Mouse (Mus musculus): ENCODE data around the gene Hspb11. TPM values are rescaled to one million over a fixed set of nuclear protein-coding genes. Genes with fewer than 3 reads are reported as not detected.
A peak's percentile ranks its signal among the peaks of the same experiment; 100 is the strongest.

The Hspb11 gene
- polyA plus RNA-seq, 1 experiment from 2014 or later = 32.5 TPM

DNA sequence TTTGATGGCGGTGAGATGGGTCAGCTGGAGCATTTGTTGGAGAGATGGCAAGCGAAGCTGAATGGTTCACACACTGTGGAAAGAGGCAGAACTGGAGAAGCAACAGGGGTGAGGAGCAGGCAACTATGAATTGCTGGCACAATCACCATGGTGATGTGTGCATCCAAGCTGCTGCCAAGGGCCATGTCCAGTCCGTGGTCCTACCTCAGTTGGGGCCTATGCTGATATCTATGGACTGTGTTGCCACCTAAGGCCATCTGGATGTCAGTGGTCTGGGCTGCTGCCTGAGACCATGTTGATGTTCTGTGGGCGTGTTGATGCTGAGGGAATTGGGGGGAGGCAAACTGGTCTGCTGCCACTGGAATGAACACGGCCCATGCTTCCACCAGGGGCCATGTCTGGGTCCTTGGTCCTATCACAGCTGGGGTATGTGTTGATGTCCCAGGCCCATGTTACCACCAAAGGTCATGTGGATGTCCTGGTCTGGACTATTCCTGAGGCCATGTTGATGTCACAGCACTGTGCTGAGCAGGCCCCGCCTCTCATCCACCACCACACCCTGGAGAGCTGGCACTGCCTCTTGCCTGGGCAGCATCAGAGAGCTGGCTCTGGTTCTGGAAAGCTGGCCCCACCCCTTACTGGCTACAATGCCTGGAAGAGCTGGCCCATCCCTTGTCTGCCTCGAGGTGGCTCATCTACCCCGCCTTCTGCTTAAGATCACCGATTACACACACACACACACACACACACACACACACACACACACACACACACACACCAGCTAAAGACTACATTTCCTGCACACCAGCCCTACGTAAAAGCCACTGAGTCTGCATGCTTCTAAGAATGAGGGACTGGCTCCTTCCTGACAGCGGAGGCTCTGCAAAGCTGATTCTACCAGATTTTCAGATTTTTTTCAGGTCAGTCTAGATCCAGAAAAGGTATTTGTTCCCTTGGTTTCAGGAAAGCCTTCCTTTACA, 29.9 kb upstream of the Hspb11 start:
- ChIA-PET POLR2A (interaction anchor here (1.2 to 1.3 kb wide), 2 partner anchors 13 to 17 kb away, joined by 3 to 4 read pairs; no protein-coding TSS in a partner anchor), CTCF (interaction anchor here (0.5 to 0.8 kb wide), 2 partner anchors 17 to 109 kb away, joined by 3 read pairs; no protein-coding TSS in a partner anchor)
- H3K27me3 ChIP-seq = no peaks in the 10 kb centered on the region
- DNase-seq (ENCODE audit: low read depth, low spot score) (no peak), ATAC-seq (no peak)
- no peak for TF ChIP-seq CTCF (IDR thresholded peaks at IDR 0.05)
- in situ Hi-C loops (cut with MboI; ENCODE audit: low pct_unique_long_range_greater_than_20kb) = no loop called here

DNA sequence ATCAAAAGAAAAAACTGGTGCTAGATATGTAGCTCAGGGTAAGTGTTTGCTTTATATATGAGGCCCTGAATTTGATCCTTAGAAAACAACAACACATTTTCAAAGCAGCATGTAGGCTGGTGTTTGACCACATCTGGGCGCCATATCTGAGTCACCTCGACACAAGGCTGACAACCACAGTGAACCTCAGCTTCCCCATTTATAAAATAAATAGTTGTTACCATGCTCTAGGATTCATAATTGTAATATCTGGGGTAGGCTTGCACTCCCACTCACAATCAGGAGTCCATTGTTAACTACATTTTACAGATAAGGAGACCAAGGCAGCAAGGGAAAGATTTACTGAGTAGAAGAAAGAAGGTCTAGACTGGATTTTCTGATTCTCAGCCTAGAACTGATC, 27.1 kb upstream of the Hspb11 start:
- TF ChIP-seq CTCF (IDR thresholded peaks at IDR 0.05) = no peak
- ChIA-PET CTCF (interaction anchor here (1.2 kb wide), 1 partner anchor 13 kb away, joined by 3 read pairs; no protein-coding TSS in a partner anchor), POLR2A (no interaction called here)
- no peaks in the 10 kb centered on the region for H3K27me3 ChIP-seq
- ATAC-seq = no peak
- in situ Hi-C loops (cut with MboI; ENCODE audit: low pct_unique_long_range_greater_than_20kb) = no loop called here
- no peak for DNase-seq (ENCODE audit: low read depth, low spot score)

DNA sequence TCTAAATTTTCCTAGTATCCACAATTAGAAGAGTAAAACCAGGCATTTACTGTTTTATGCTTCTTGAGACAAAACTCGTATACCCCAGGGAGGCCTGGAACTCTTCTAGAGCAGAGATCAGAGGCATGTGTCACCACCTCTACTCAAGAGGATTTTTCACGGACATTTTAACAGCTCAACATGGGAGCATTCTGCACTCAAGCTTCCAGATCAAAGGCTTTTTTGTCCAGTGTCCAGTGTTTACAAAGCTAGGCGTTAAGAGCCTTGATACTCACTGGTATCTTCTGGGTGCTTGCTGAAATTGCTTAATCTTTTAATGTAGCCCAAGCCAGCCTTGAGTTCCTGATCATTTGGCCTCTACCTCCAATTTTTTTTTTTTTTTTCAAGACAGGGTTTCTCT, 21.2 kb upstream of the Hspb11 start:
- no peak for TF ChIP-seq CTCF (IDR thresholded peaks at IDR 0.05)
- in situ Hi-C loops (cut with MboI; ENCODE audit: low pct_unique_long_range_greater_than_20kb) = no loop called here
- ATAC-seq (no peak), DNase-seq (ENCODE audit: low read depth, low spot score) (no peak)
- H3K27me3 ChIP-seq = no peaks in the 10 kb centered on the region
- ChIA-PET CTCF (interaction anchor here (1.8 kb wide), 1 partner anchor 11 kb away, joined by 4 read pairs; no protein-coding TSS in a partner anchor), POLR2A (interaction anchor here (0.9 kb wide), 1 partner anchor 49 kb away, joined by 3 read pairs; no protein-coding TSS in a partner anchor)

DNA sequence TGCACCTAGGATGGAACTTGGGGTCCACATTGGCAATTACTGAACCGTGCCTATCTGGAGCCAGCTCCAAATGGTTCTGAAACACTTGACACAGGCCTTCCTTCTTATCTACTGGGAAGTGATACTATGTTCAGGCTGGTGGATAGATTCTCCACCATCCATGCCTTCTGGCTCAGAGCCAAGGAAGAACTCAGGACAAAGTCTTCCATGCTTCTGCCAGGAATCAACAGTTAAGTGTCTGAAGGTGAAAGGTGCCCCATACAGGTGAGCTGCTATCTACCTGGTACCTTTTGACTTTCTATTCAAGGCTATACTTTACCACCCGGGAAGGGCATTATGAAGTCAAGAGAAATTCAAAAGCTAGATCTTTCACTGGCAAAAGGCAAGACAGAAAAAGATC, 15.1 kb upstream of the Hspb11 start:
- no peaks in the 10 kb centered on the region for H3K27me3 ChIP-seq
- no peak for TF ChIP-seq CTCF (IDR thresholded peaks at IDR 0.05)
- in situ Hi-C loops (cut with MboI; ENCODE audit: low pct_unique_long_range_greater_than_20kb) = no loop called here
- DNase-seq (ENCODE audit: low read depth, low spot score) (no peak), ATAC-seq (no peak)
- ChIA-PET POLR2A (no interaction called here), CTCF (no interaction called here)

DNA sequence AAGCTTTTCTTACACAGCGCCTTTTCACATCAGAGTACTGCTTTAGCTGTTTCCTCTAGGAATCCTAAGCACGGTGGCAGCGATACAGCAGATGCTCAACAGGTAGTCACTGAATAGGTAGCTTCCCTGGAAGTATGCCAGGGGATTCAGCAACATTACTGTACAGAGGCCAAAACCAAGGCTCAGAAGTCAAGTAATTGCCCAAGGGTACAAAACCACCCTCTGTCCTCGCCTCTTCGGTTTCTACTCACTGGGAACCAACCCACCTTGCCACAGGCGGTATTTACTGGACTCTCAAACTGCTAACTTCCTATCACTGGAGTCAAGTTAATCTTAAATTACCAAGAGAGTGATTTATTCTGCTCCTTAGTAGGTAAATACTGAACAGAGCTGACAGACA, 13.2 kb upstream of the Hspb11 start:
- in situ Hi-C loops (cut with MboI; ENCODE audit: low pct_unique_long_range_greater_than_20kb) = no loop called here
- H3K27me3 ChIP-seq = no peaks in the 10 kb centered on the region
- ChIA-PET CTCF (interaction anchor here (1.1 kb wide), 1 partner anchor 16 kb away, joined by 3 read pairs; no protein-coding TSS in a partner anchor), POLR2A (interaction anchor here (0.9 kb wide), 1 partner anchor 16 kb away, joined by 4 read pairs; no protein-coding TSS in a partner anchor)
- DNase-seq (ENCODE audit: low read depth, low spot score) (no peak), ATAC-seq (no peak)
- TF ChIP-seq CTCF (IDR thresholded peaks at IDR 0.05) = no peak

GRCm38 (mm10) chr4:107243365-107244333, 9.7 kb upstream of the Hspb11 start:
- ChIA-PET POLR2A (interaction anchor here (0.6 to 1.2 kb wide), 3 partner anchors 41 to 72 kb away, joined by 4 to 7 read pairs (median 5); no protein-coding TSS in a partner anchor), CTCF (interaction anchor here (1.0 to 1.9 kb wide), 2 partner anchors 9 to 10 kb away, joined by 4 to 6 read pairs; partner anchors contain the start of genes Hspb11 and Lrrc42)
- DNase-seq (ENCODE audit: low read depth, low spot score) = peak; percentile 56
- TF ChIP-seq CTCF (IDR thresholded peaks at IDR 0.05) = no peak
- in situ Hi-C loops (cut with MboI; ENCODE audit: low pct_unique_long_range_greater_than_20kb) = no loop called here
- no peaks in the 10 kb centered on the region for H3K27me3 ChIP-seq
- ATAC-seq = peak; percentile 85

DNA sequence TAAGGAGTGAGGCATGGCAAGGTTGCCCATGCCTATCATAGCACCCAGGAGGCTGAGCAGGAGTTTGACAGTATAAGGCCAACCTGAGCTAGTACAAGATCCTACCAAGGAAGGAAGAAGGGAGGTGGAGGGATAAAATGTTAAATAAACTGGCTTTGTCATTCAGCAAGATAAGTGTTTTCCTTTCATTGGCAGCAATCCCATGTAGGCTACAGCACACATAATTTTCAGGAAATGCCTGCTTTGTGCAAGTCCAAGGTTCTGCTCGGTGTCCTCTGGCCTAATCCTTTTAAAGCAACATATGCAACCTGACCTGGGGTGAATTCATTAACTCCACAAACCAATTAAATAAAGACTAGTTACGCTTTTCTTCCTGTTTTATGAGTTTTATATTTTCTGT, 8.0 kb upstream of the Hspb11 start:
- POLR2A ChIA-PET = no interaction called here
- ATAC-seq = no peak
- CTCF ChIA-PET = no interaction called here
- TF ChIP-seq CTCF (IDR thresholded peaks at IDR 0.05) = no peak
- no peaks in the 10 kb centered on the region for H3K27me3 ChIP-seq
- in situ Hi-C loops (cut with MboI; ENCODE audit: low pct_unique_long_range_greater_than_20kb) = no loop called here
- DNase-seq (ENCODE audit: low read depth, low spot score) = no peak

GRCm38 (mm10) chr4:107246040-107246439, 7.4 kb upstream of the Hspb11 start:
- no peak for TF ChIP-seq CTCF (IDR thresholded peaks at IDR 0.05)
- ATAC-seq (no peak), DNase-seq (ENCODE audit: low read depth, low spot score) (no peak)
- POLR2A ChIA-PET = no interaction called here
- in situ Hi-C loops (cut with MboI; ENCODE audit: low pct_unique_long_range_greater_than_20kb) = no loop called here
- no peaks in the 10 kb centered on the region for H3K27me3 ChIP-seq
- CTCF ChIA-PET = no interaction called here

GRCm38 (mm10) chr4:107247110-107247509, 6.3 kb upstream of the Hspb11 start:
- DNase-seq (ENCODE audit: low read depth, low spot score) (no peak), ATAC-seq (no peak)
- ChIA-PET POLR2A (interaction anchor here (0.7 kb wide), 1 partner anchor 101 kb away, joined by 3 read pairs; no protein-coding TSS in a partner anchor), CTCF (no interaction called here)
- H3K27me3 ChIP-seq = no peaks in the 10 kb centered on the region
- in situ Hi-C loops (cut with MboI; ENCODE audit: low pct_unique_long_range_greater_than_20kb) = no loop called here
- no peak for TF ChIP-seq CTCF (IDR thresholded peaks at IDR 0.05)

- no peak for ATAC-seq
- no peak for TF ChIP-seq CTCF (IDR thresholded peaks at IDR 0.05)
- H3K27me3 ChIP-seq = no peaks in the 10 kb centered on the region
- in situ Hi-C loops (cut with MboI; ENCODE audit: low pct_unique_long_range_greater_than_20kb) = no loop called here
- ChIA-PET CTCF (no interaction called here), POLR2A (no interaction called here)
- DNase-seq (ENCODE audit: low read depth, low spot score) = no peak
These were observed 5.3 kb upstream of the Hspb11 start for GRCm38 (mm10) chr4:107248061-107248460.

Measured in Patski (cell line).